Comparison of ENCODE assay signal across 8 mouse cellular contexts in genomic region chr16:13820771-13821170, GRCm38 (mm10). TPM values are rescaled to one million over a fixed set of nuclear protein-coding genes. Genes with fewer than 3 reads are reported as not detected.
DNase-seq lines count a peak whose midpoint lies in the region; ATAC-seq and TF ChIP-seq lines count a peak whose summit lies in the region.

No protein-coding gene starts in this region.

- TF ChIP-seq CTCF in heart, postnatal 0 days (IDR thresholded peaks at IDR 0.05; ENCODE audit: low read depth) = 0 out of 2 replicates have a peak, but pooled peaks have one; percentile 4
- 0 out of 2 replicates have a peak, but pooled peaks have one; percentile 5 for TF ChIP-seq CTCF in cortical plate, adult 2 months (IDR thresholded peaks at IDR 0.05; ENCODE audit: extremely low read depth, insufficient read depth, low read length)

- H3K4me3 ChIP-seq in heart, postnatal 0 days (ENCODE audit: low read depth, low read length) = no peak overlapping the region
- H3K4me3 ChIP-seq in cortical plate, adult 2 months (ENCODE audit: insufficient read depth, low read length) = peak overlapping the region; percentile 51; the same call in 1 of the 2 replicates
- 0 out of 2 replicates have a peak overlapping the region, but pooled peaks have one; percentile 82 for H3K4me3 ChIP-seq in limb, embryonic 13.5 days

- no peak for DNase-seq in heart, postnatal 0 days (ENCODE audit: low spot score)
- no peak for DNase-seq in heart, postnatal 36 days
- DNase-seq in A20 (ENCODE audit: low read depth, low spot score) = peak; percentile 26
- DNase-seq in gastrocnemius, postnatal 14 days = no peak
- DNase-seq in spleen, adult 12 weeks (ENCODE audit: low spot score) = no peak
- no peak for DNase-seq in ovary, adult 18-20 months (ENCODE audit: low spot score)

- TF ChIP-seq EP300 in heart, postnatal 0 days (IDR thresholded peaks at IDR 0.05; ENCODE audit: low read depth) = no peak

- intact Hi-C loops in heart, postnatal 36 days (cut with DNase I) = loop anchor here (5.0 kb wide), 1 partner anchor 337 kb away; no protein-coding TSS in a partner anchor
- intact Hi-C loops in gastrocnemius, postnatal 14 days (cut with DNase I; ENCODE audit: low total_unique reads) = no loop called here

- no peak for TF ChIP-seq POLR2A in cortical plate, adult 2 months (IDR thresholded peaks at IDR 0.05; ENCODE audit: extremely low read depth, insufficient read depth, low read length)

- no peak overlapping the region for H3K27ac ChIP-seq in heart, postnatal 0 days (ENCODE audit: low read depth)
- H3K27ac ChIP-seq in cortical plate, adult 2 months (ENCODE audit: insufficient read depth, low read length) = no peak overlapping the region
- H3K27ac ChIP-seq in limb, embryonic 13.5 days = no peak overlapping the region

- H3K9ac ChIP-seq in heart, postnatal 0 days (replicated peaks; ENCODE audit: low read depth, low read length) = no peak overlapping the region
- H3K9ac ChIP-seq in limb, embryonic 13.5 days = no peak overlapping the region

- no peaks in the 10 kb centered on the region for H3K9me3 ChIP-seq in heart, postnatal 0 days (replicated peaks; ENCODE audit: control insufficient read depth, low read length)
- no peaks in the 10 kb centered on the region for H3K9me3 ChIP-seq in limb, embryonic 13.5 days

- WGBS in heart, postnatal 0 days = 95% methylated on average over 5 of the region's 5 CpGs
- whole genome bisulfite sequencing in limb, embryonic 13.5 days = 98% methylated on average over 5 of the region's 5 CpGs

- H3K4me2 ChIP-seq in heart, postnatal 0 days (ENCODE audit: low read depth, low read length) = no peak overlapping the region
- H3K4me2 ChIP-seq in limb, embryonic 13.5 days (replicated peaks) = peak overlapping the region; percentile 78

- no peak for ATAC-seq in heart, postnatal 0 days (ENCODE audit: insufficient read depth, low read depth)
- ATAC-seq in limb, embryonic 13.5 days (ENCODE audit: low FRiP score, low read depth) = no peak

- H3K4me1 ChIP-seq in heart, postnatal 0 days (ENCODE audit: control insufficient read depth, insufficient read depth) = 0 out of 2 replicates have a peak, but pooled peaks cover 7% of the 10 kb centered on the region
- H3K4me1 ChIP-seq in cortical plate, adult 2 months (ENCODE audit: control insufficient read depth, insufficient read depth, low read length) = peaks cover 10% of the 10 kb centered on the region
- peaks cover 36% of the 10 kb centered on the region for H3K4me1 ChIP-seq in limb, embryonic 13.5 days

- H3K27me3 ChIP-seq in heart, postnatal 0 days (ENCODE audit: control insufficient read depth, insufficient read depth, low read length) = no peaks in the 10 kb centered on the region
- H3K27me3 ChIP-seq in limb, embryonic 13.5 days = no peaks in the 10 kb centered on the region

- H3K36me3 ChIP-seq in heart, postnatal 0 days (replicated peaks; ENCODE audit: control insufficient read depth, insufficient read depth, low read length) = no peaks in the 10 kb centered on the region
- peaks cover 19% of the 10 kb centered on the region for H3K36me3 ChIP-seq in limb, embryonic 13.5 days

RNA-seq across cellular contexts. Expression of gene Ntan1, which starts 2.1 kb away (rescaled TPM):
- 64.7 and 109 TPM in 2 replicates for total RNA-seq in heart, postnatal 0 days (2014; rRNA removed; ENCODE audit: low replicate concordance)
- 141 and 148 TPM in 2 replicates for polyA plus RNA-seq in heart, postnatal 0 days (2015; fragmentation: Nextera tagmentation; extraction: Ambion mirVana)
- total RNA-seq in heart, postnatal 36 days (2021) = 10 to 100 TPM; 51.9 to 52.2 TPM
- polyA plus RNA-seq in cortical plate, adult 2 months (2012; rRNA removed) = 121 TPM in 2 replicates
- 204 and 208 TPM in 2 replicates for polyA plus RNA-seq in limb, embryonic 13.5 days (2015; fragmentation: Nextera tagmentation; extraction: Ambion mirVana)
- total RNA-seq in gastrocnemius, postnatal 14 days (2021) = 10 to 100 TPM; 34.1 to 38.6 TPM

RNA-seq across cellular contexts. Expression of gene Rrn3, which starts 40.3 kb away (rescaled TPM):
- total RNA-seq in heart, postnatal 0 days (2014; rRNA removed; ENCODE audit: low replicate concordance) = 55.3 and 59.0 TPM in 2 replicates
- polyA plus RNA-seq in heart, postnatal 0 days (2015; fragmentation: Nextera tagmentation; extraction: Ambion mirVana) = 43.7 and 49.9 TPM in 2 replicates
- total RNA-seq in heart, postnatal 36 days (2021) = 10 to 100 TPM; 37.9 to 40.0 TPM
- polyA plus RNA-seq in cortical plate, adult 2 months (2012; rRNA removed) = 30.0 and 30.3 TPM in 2 replicates
- 66.3 and 67.1 TPM in 2 replicates for polyA plus RNA-seq in limb, embryonic 13.5 days (2015; fragmentation: Nextera tagmentation; extraction: Ambion mirVana)
- 10 to 100 TPM; 25.1 to 26.6 TPM for total RNA-seq in gastrocnemius, postnatal 14 days (2021)
